Mouse (Mus musculus) hindbrain, embryonic 11.5 days (tissue): ENCODE measurements around the gene Prrg3. TPM values are rescaled to one million over a fixed set of nuclear protein-coding genes. Genes with fewer than 3 reads are reported as not detected.
"Not testable (repeated sequence)": the region's sequence is repeated elsewhere in the genome, so short reads cannot be mapped to it uniquely, and the experiment has no call there.

Source experiments
- ATAC-seq: fragments of 200-750 bp; cut with Nextera tagmentation; 2 replicates; pipeline ENCODE4 v1.8.0; 2017; ENCODE audit warnings: mild to moderate bottlenecking, moderate TSS enrichment, moderate library complexity; ENCODE audit not compliant: low FRiP score
- DNase-seq: peaks from one replicate; pipeline ENCODE4 v3.0.0-alpha.2; 2015; ENCODE audit warnings: low spot score
- H3K27ac ChIP-seq: fragments of 300-500 bp; sonication (generic); 2 replicates; pipeline ENCODE4 v1.5.1; 2014; ENCODE audit warnings: mild to moderate bottlenecking, low read depth, low read length
- H3K27me3 ChIP-seq: fragments of 300-500 bp; sonication (generic); 2 replicates; pipeline ENCODE4 v1.6.1; 2014; ENCODE audit warnings: mild to moderate bottlenecking, low read length, moderate library complexity, mixed read lengths; ENCODE audit not compliant: control insufficient read depth, insufficient read depth
- H3K36me3 ChIP-seq: fragments of 300-500 bp; sonication (generic); 2 replicates; pipeline ENCODE4 v1.6.1; 2014; ENCODE audit warnings: mild to moderate bottlenecking, low read length, moderate library complexity, mixed read lengths; ENCODE audit not compliant: control insufficient read depth, insufficient read depth
- H3K4me1 ChIP-seq: fragments of 300-500 bp; sonication (generic); replicated peaks from 2 replicates; pipeline ENCODE4 v1.6.1; 2014; ENCODE audit warnings: low read length, mixed read lengths; ENCODE audit not compliant: control insufficient read depth, insufficient read depth
- H3K4me2 ChIP-seq: fragments of 300-500 bp; sonication (generic); replicated peaks from 2 replicates; pipeline ENCODE4 v1.6.1; 2014; ENCODE audit warnings: mild to moderate bottlenecking, low read depth, low read length
- H3K4me3 ChIP-seq: fragments of 300-500 bp; sonication (generic); 2 replicates; pipeline ENCODE4 v1.5.1; 2014; ENCODE audit warnings: low read depth, low read length
- H3K9ac ChIP-seq: fragments of 300-500 bp; sonication (generic); 2 replicates; pipeline ENCODE4 v1.6.1; 2014; ENCODE audit warnings: low read depth, low read length
- H3K9me3 ChIP-seq: fragments of 300-500 bp; sonication (generic); 2 replicates; pipeline ENCODE4 v1.6.1; 2016; ENCODE audit warnings: low read length; ENCODE audit not compliant: control insufficient read depth
- WGBS: fragments of 180-500 bp; shearing (Covaris S2); extraction: QIAGEN DNeasy Blood & Tissue Kit; methylation state at CpG from one replicate; pipeline ENCODE4 v1.1.7; 2014; 5-methylcytosine and 5-hydroxymethylcytosine counted together
- polyA plus RNA-seq: library from polyadenylated mRNA; unstranded; fragments of >200 nt; fragmentation: Nextera tagmentation; extraction: Ambion mirVana; gene quantifications from 2 replicates; pipeline ENCODE4 v1.2.1, GENCODE M21; 2014

Gene Prrg3
- polyA plus RNA-seq, 1 experiment from 2014 or later: 7.8 TPM

- not testable (repeated sequence) for H3K9ac ChIP-seq, H3K36me3 ChIP-seq, H3K4me2 ChIP-seq, ATAC-seq, H3K27ac ChIP-seq, DNase-seq, H3K4me1 ChIP-seq, H3K9me3 ChIP-seq, H3K4me3 ChIP-seq, H3K27me3 ChIP-seq
These were observed 15.3 kb downstream of the Prrg3 start for GRCm38 (mm10) chrX:71977681-71978080.

GRCm38 (mm10) chrX:71980443-71980842, 18.0 kb downstream of the Prrg3 start:
- no peak for ATAC-seq
- H3K9ac ChIP-seq: no peak overlapping the region

GRCm38 (mm10) chrX:71981322-71981721, 18.9 kb downstream of the Prrg3 start:
- DNase-seq (no peak), ATAC-seq (no peak)
- no peak overlapping the region for H3K9ac ChIP-seq
- H3K27me3 ChIP-seq: no peaks in the 10 kb centered on the region
- no peak overlapping the region for H3K4me2 ChIP-seq
- H3K4me3 ChIP-seq: no peak overlapping the region
- no peaks in the 10 kb centered on the region for H3K9me3 ChIP-seq
- no peaks in the 10 kb centered on the region for H3K36me3 ChIP-seq
- no peaks in the 10 kb centered on the region for H3K4me1 ChIP-seq
- 58% methylated on average over 2 of the region's 2 CpGs for WGBS
- H3K27ac ChIP-seq: no peak overlapping the region

More at GRCm38 (mm10) chrX:71980443-71980842, 18.0 kb downstream of the Prrg3 start:
- Histone ChIP-seq H3K4me3 (no peak overlapping the region), H3K4me1 (no peaks in the 10 kb centered on the region), H3K36me3 (no peaks in the 10 kb centered on the region), H3K27me3 (no peaks in the 10 kb centered on the region), H3K27ac (no peak overlapping the region), H3K9me3 (no peaks in the 10 kb centered on the region), H3K4me2 (no peak overlapping the region)
- DNase-seq: no peak
- WGBS: 67% methylated on average over 3 of the region's 3 CpGs

GRCm38 (mm10) chrX:71983205-71983604, 20.8 kb downstream of the Prrg3 start:
- Histone ChIP-seq H3K4me3 (no peak overlapping the region), H3K36me3 (no peaks in the 10 kb centered on the region), H3K9me3 (no peaks in the 10 kb centered on the region), H3K4me2 (no peak overlapping the region), H3K27me3 (no peaks in the 10 kb centered on the region), H3K9ac (no peak overlapping the region), H3K27ac (no peak overlapping the region), H3K4me1 (no peaks in the 10 kb centered on the region)
- no peak for ATAC-seq
- no peak for DNase-seq
- 72% methylated on average over 2 of the region's 2 CpGs for WGBS

GRCm38 (mm10) chrX:71983775-71984174, 21.4 kb downstream of the Prrg3 start:
- Histone ChIP-seq H3K4me2 (no peak overlapping the region), H3K27me3 (no peaks in the 10 kb centered on the region), H3K9me3 (no peaks in the 10 kb centered on the region), H3K9ac (no peak overlapping the region), H3K4me1 (no peaks in the 10 kb centered on the region), H3K4me3 (no peak overlapping the region), H3K27ac (no peak overlapping the region), H3K36me3 (no peaks in the 10 kb centered on the region)
- ATAC-seq: no peak
- WGBS: 92% methylated on average over 1 of the region's 1 CpGs
- peak; percentile 8 for DNase-seq

- H3K36me3 ChIP-seq: no peaks in the 10 kb centered on the region
- H3K4me2 ChIP-seq: no peak within 1 kb of the TSS
- no peak for DNase-seq
- no peaks in the 10 kb centered on the region for H3K27me3 ChIP-seq
- H3K4me1 ChIP-seq: no peaks in the 10 kb centered on the region
- 77% methylated on average over 3 of the region's 3 CpGs for WGBS
- no peaks in the 10 kb centered on the region for H3K9me3 ChIP-seq
- H3K4me3 ChIP-seq: no peak within 1 kb of the TSS
- no peak within 1 kb of the TSS for H3K9ac ChIP-seq
- no peak for ATAC-seq
- no peak within 1 kb of the TSS for H3K27ac ChIP-seq
These were observed 29.1 kb downstream of the Prrg3 start, which contains the start of gene Cnga2 for GRCm38 (mm10) chrX:71991549-71991948. Gene Cnga2, plus strand, starts transcription at chrX:71991849.

- H3K27me3 ChIP-seq: no peaks in the 10 kb centered on the region
- no peak for DNase-seq
- H3K4me3 ChIP-seq: no peak overlapping the region
- WGBS: 62% methylated on average over 1 of the region's 1 CpGs
- H3K4me2 ChIP-seq: no peak overlapping the region
- no peak overlapping the region for H3K27ac ChIP-seq
- H3K9me3 ChIP-seq: no peaks in the 10 kb centered on the region
- H3K4me1 ChIP-seq: no peaks in the 10 kb centered on the region
- no peak overlapping the region for H3K9ac ChIP-seq
- ATAC-seq: no peak
- H3K36me3 ChIP-seq: no peaks in the 10 kb centered on the region
These were observed 33.5 kb downstream of the Prrg3 start for GRCm38 (mm10) chrX:71995972-71996371.

GRCm38 (mm10) chrX:72009930-72010329, 47.5 kb downstream of the Prrg3 start:
- Histone ChIP-seq H3K27ac (no peak overlapping the region), H3K4me1 (no peaks in the 10 kb centered on the region), H3K9me3 (no peaks in the 10 kb centered on the region), H3K36me3 (no peaks in the 10 kb centered on the region), H3K9ac (no peak overlapping the region), H3K4me3 (no peak overlapping the region), H3K4me2 (no peak overlapping the region), H3K27me3 (no peaks in the 10 kb centered on the region)
- DNase-seq (no peak), ATAC-seq (no peak)

- Histone ChIP-seq H3K27ac (no peak overlapping the region), H3K36me3 (no peaks in the 10 kb centered on the region), H3K27me3 (no peaks in the 10 kb centered on the region), H3K4me2 (no peak overlapping the region), H3K9ac (no peak overlapping the region), H3K4me1 (no peaks in the 10 kb centered on the region), H3K4me3 (no peak overlapping the region), H3K9me3 (no peaks in the 10 kb centered on the region)
- 66% methylated on average over 9 of the region's 9 CpGs for WGBS
- peak; percentile 2 for DNase-seq
- peak; percentile 49; the same call in 1 of the 2 replicates for ATAC-seq
These were observed 49.8 kb downstream of the Prrg3 start for GRCm38 (mm10) chrX:72012236-72012635.
